Mouse (Mus musculus): Measurements from ENCODE around the gene 4930435E12Rik.

DNA sequence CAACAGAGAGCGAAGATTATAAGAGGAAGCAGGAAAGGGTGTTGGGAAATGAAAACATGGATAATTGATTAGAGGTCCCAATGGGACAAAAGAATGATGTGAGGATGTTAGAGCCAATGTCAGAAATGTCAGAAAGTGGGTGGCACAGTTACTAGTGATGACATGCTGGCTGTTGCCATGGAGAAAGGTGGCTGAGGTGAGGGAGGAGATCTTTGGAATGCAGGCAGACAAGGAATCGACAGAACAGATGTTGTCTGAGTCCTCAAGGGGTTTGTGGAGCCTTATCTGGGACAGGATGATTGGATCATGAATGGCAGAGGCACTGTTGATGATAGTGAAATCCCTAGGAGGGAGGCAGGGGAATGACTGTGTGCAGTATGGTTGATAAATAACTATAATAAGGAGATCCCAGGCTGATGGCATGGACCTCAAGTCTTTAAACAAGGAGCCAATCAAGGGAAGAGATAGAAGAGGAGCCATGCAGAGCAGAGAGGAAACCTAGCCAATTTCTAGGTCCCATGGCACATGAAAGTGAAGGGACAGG, 46.0 kb downstream of the 4930435E12Rik start:
- TF ChIP-seq EP300 (IDR thresholded peaks at IDR 0.05; ENCODE audit: low read depth) (no peak), CTCF (IDR thresholded peaks at IDR 0.05; ENCODE audit: low read depth) (no peak)
